Mouse (Mus musculus): ENCODE measurements around the gene Ackr2. TPM values are rescaled to one million over a fixed set of nuclear protein-coding genes. Genes with fewer than 3 reads are reported as not detected.

Ackr2 gene
- polyA plus RNA-seq (2015; fragmentation: Nextera tagmentation; extraction: Ambion mirVana) = 0.28 and 0.35 TPM in 2 replicates

DNA sequence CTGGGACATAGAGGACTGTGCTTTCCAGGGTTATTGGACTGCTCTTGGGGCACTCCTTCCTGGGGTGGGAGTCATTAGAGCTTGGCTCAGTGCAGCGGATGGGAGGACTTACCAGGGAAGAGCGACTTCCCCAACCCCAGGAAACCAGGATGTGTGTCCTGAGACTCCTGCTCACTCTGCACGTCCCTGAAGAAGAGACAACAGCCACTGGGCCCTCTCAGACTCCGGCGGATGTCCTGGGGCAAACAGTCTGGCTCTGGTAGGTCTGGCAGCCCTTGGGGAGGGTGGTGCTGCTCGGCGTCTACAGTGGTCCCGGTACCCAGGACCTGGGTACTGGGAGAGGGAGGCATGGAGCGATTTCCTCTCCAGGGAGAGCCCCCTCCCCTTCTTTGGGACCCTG is at the start of gene Ackr2:
TSS of gene Ackr2 (plus strand) at position 111 of the 400 bp plus-strand sequence.
- peak within 1 kb of the TSS; percentile 65 for H3K27ac ChIP-seq (replicated peaks)
- no peak for TF ChIP-seq CTCF (IDR thresholded peaks at IDR 0.05; ENCODE audit: low read depth)
- TF ChIP-seq EP300 (optimal IDR thresholded peaks at IDR 0.05) = no peak
- no peaks in the 10 kb centered on the region for H3K4me1 ChIP-seq (replicated peaks; ENCODE audit: control insufficient read depth, insufficient read depth)
- no peak within 1 kb of the TSS for H3K4me2 ChIP-seq (replicated peaks; ENCODE audit: low read depth)
- no peaks in the 10 kb centered on the region for H3K27me3 ChIP-seq (ENCODE audit: control insufficient read depth, insufficient read depth, low read length)
- no peak within 1 kb of the TSS for H3K9ac ChIP-seq (ENCODE audit: low read length)
- no peaks in the 10 kb centered on the region for H3K9me3 ChIP-seq (ENCODE audit: control insufficient read depth, low read length)
- H3K4me3 ChIP-seq (ENCODE audit: low read depth, low read length) = no peak within 1 kb of the TSS
- 81% methylated on average over 9 of the region's 9 CpGs for WGBS
- no peaks in the 10 kb centered on the region for H3K36me3 ChIP-seq (ENCODE audit: control insufficient read depth, insufficient read depth, low read length)
- no peak for ATAC-seq (ENCODE audit: low FRiP score, low TSS enrichment)
- DNase-seq (ENCODE audit: low spot score) = no peak

GRCm38 (mm10) chr9:121854246-121854645 is 43.9 kb upstream of the Ackr2 start:
- TF ChIP-seq CTCF (IDR thresholded peaks at IDR 0.05; ENCODE audit: low read depth) (no peak), EP300 (optimal IDR thresholded peaks at IDR 0.05) (no peak)
- H3K27ac ChIP-seq (replicated peaks) = peak overlapping the region; percentile 84
- no peak for DNase-seq (ENCODE audit: low spot score)
- peaks cover under 1% of the 10 kb centered on the region; the same call in 1 of the 2 replicates for H3K36me3 ChIP-seq (ENCODE audit: control insufficient read depth, insufficient read depth, low read length)
- 59% methylated on average over 3 of the region's 3 CpGs for WGBS
- H3K9ac ChIP-seq (ENCODE audit: low read length) = peak overlapping the region; percentile 35; the same call in 1 of the 2 replicates
- no peaks in the 10 kb centered on the region for H3K9me3 ChIP-seq (ENCODE audit: control insufficient read depth, low read length)
- H3K27me3 ChIP-seq (ENCODE audit: control insufficient read depth, insufficient read depth, low read length) = no peaks in the 10 kb centered on the region
- peak overlapping the region; percentile 31 for H3K4me2 ChIP-seq (replicated peaks; ENCODE audit: low read depth)
- H3K4me1 ChIP-seq (replicated peaks; ENCODE audit: control insufficient read depth, insufficient read depth) = 0 out of 2 replicates have a peak, but pooled peaks cover 2% of the 10 kb centered on the region
- ATAC-seq (ENCODE audit: low FRiP score, low TSS enrichment) = peak; percentile 39
- H3K4me3 ChIP-seq (ENCODE audit: low read depth, low read length) = no peak overlapping the region

- ATAC-seq (ENCODE audit: low FRiP score, low TSS enrichment) = peak; percentile 10; the same call in 1 of the 2 replicates
- H3K9me3 ChIP-seq (ENCODE audit: control insufficient read depth, low read length) = no peaks in the 10 kb centered on the region
- H3K4me3 ChIP-seq (ENCODE audit: low read depth, low read length) = peak overlapping the region; percentile 76
- peak overlapping the region; percentile 98 for H3K27ac ChIP-seq (replicated peaks)
- no peaks in the 10 kb centered on the region for H3K27me3 ChIP-seq (ENCODE audit: control insufficient read depth, insufficient read depth, low read length)
- H3K4me2 ChIP-seq (replicated peaks; ENCODE audit: low read depth) = peak overlapping the region; percentile 84
- H3K36me3 ChIP-seq (ENCODE audit: control insufficient read depth, insufficient read depth, low read length) = no peaks in the 10 kb centered on the region; the same call in 1 of the 2 replicates
- H3K4me1 ChIP-seq (replicated peaks; ENCODE audit: control insufficient read depth, insufficient read depth) = 0 out of 2 replicates have a peak, but pooled peaks cover 2% of the 10 kb centered on the region
- no peak for TF ChIP-seq CTCF (IDR thresholded peaks at IDR 0.05; ENCODE audit: low read depth)
- TF ChIP-seq EP300 (optimal IDR thresholded peaks at IDR 0.05) = no peak
- peak overlapping the region; percentile 93 for H3K9ac ChIP-seq (ENCODE audit: low read length)
- DNase-seq (ENCODE audit: low spot score) = no peak
- WGBS = under 1% methylated on average over 39 of the region's 39 CpGs
These were observed 41.3 kb upstream of the Ackr2 start for GRCm38 (mm10) chr9:121856649-121857416.

DNA sequence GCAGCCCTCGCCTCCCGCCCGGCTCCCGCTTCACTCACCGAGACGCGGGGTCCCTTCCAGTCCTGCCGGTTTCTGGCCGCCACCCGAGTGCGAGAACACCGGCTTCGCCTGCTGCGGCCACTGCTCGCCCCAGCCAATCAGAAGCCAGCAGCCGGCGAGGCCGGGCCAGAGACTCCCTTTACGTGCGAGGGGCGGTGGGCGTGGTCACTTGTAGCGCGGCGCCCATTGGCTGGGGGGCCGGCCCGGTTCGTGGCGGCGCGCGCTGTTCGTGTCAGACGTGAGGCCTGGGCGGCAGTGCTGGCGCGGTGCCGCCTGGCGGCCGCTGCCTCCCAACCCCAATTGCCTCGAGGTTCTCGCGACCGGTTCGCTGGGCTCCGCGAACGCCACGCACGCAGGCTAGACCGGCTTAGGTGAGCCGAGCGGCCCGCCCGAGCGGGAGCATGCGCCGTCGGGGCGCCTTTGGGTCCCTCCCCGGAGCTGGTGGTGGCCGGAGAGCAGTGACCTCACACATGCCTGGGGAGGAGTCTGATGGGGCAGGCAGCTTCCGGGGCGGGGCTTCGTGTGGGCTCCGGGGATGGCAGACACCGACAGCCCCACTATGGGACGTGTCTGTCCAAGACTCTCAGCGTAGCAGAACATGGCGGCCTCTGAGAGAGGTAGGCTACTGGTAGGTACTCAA is 40.5 kb upstream of the Ackr2 start:
- peak overlapping the region; percentile 84 for H3K4me2 ChIP-seq (replicated peaks; ENCODE audit: low read depth)
- peak overlapping the region; percentile 98 for H3K27ac ChIP-seq (replicated peaks)
- H3K9ac ChIP-seq (ENCODE audit: low read length) = peak overlapping the region; percentile 93
- TF ChIP-seq EP300 (optimal IDR thresholded peaks at IDR 0.05) = no peak
- TF ChIP-seq CTCF (IDR thresholded peaks at IDR 0.05; ENCODE audit: low read depth) = peak; percentile 56; the same call in 1 of the 2 replicates
- WGBS = under 1% methylated on average over 70 of the region's 70 CpGs
- no peaks in the 10 kb centered on the region for H3K27me3 ChIP-seq (ENCODE audit: control insufficient read depth, insufficient read depth, low read length)
- H3K4me1 ChIP-seq (replicated peaks; ENCODE audit: control insufficient read depth, insufficient read depth) = 0 out of 2 replicates have a peak, but pooled peaks cover 2% of the 10 kb centered on the region
- ATAC-seq (ENCODE audit: low FRiP score, low TSS enrichment) (peak; percentile 96), DNase-seq (ENCODE audit: low spot score) (peak; percentile 98)
- H3K36me3 ChIP-seq (ENCODE audit: control insufficient read depth, insufficient read depth, low read length) = no peaks in the 10 kb centered on the region; the same call in 1 of the 2 replicates
- no peaks in the 10 kb centered on the region for H3K9me3 ChIP-seq (ENCODE audit: control insufficient read depth, low read length)
- peak overlapping the region; percentile 76 for H3K4me3 ChIP-seq (ENCODE audit: low read depth, low read length)

GRCm38 (mm10) chr9:121858153-121858488 is 40.0 kb upstream of the Ackr2 start, which contains the start of gene Higd1a:
Gene Higd1a, minus strand, starts transcription at chr9:121858362.
- 7% methylated on average over 6 of the region's 6 CpGs for WGBS
- no peak for TF ChIP-seq CTCF (IDR thresholded peaks at IDR 0.05; ENCODE audit: low read depth)
- TF ChIP-seq EP300 (optimal IDR thresholded peaks at IDR 0.05) = no peak
- H3K27me3 ChIP-seq (ENCODE audit: control insufficient read depth, insufficient read depth, low read length) = no peaks in the 10 kb centered on the region
- no peaks in the 10 kb centered on the region for H3K36me3 ChIP-seq (ENCODE audit: control insufficient read depth, insufficient read depth, low read length)
- DNase-seq (ENCODE audit: low spot score) = no peak
- H3K4me2 ChIP-seq (replicated peaks; ENCODE audit: low read depth) = peak within 1 kb of the TSS; percentile 84
- ATAC-seq (ENCODE audit: low FRiP score, low TSS enrichment) = no peak
- H3K9me3 ChIP-seq (ENCODE audit: control insufficient read depth, low read length) = no peaks in the 10 kb centered on the region
- H3K9ac ChIP-seq (ENCODE audit: low read length) = peak within 1 kb of the TSS; percentile 93
- H3K27ac ChIP-seq (replicated peaks) = peak within 1 kb of the TSS; percentile 98
- H3K4me3 ChIP-seq (ENCODE audit: low read depth, low read length) = peak within 1 kb of the TSS; percentile 76
- 0 out of 2 replicates have a peak, but pooled peaks cover 2% of the 10 kb centered on the region for H3K4me1 ChIP-seq (replicated peaks; ENCODE audit: control insufficient read depth, insufficient read depth)
